Mouse (Mus musculus) brain, embryonic 14.5 days (tissue): Measurements from ENCODE around the gene Smim7.

Experiments used
- CTCF ChIP-seq: fragments of 200-500 bp; IDR thresholded peaks from 2 replicates; pipeline ENCODE4 v1.5.1; 2012; ENCODE audit warnings: inconsistent platforms, mild to moderate bottlenecking, moderate library complexity, borderline replicate concordance; ENCODE audit not compliant: insufficient read depth, insufficient read length; ENCODE audit errors: extremely low read depth
- POLR2A ChIP-seq: fragments of 200-500 bp; IDR thresholded peaks from 2 replicates; pipeline ENCODE4 v1.6.1; 2012; ENCODE audit warnings: mild to moderate bottlenecking, inconsistent platforms, borderline replicate concordance; ENCODE audit not compliant: poor library complexity, insufficient read depth, insufficient read length, severe bottlenecking; ENCODE audit errors: extremely low read depth

GRCm38 (mm10) chr8:72588865-72589264, 18.0 kb upstream of the Smim7 start:
- TF ChIP-seq CTCF (no peak), POLR2A (no peak)
